Mouse (Mus musculus): Measurements from ENCODE around the gene Apex1. TPM values are rescaled to one million over a fixed set of nuclear protein-coding genes. Genes with fewer than 3 reads are reported as not detected.

Gene Apex1
- total RNA-seq (2023), result 10 to 100 TPM; 16.0 to 20.1 TPM

GRCm38 (mm10) chr14:50924281-50925064 is at the start of gene Apex1, which contains the start of gene Osgep:
Gene Apex1 (plus strand): TSS chr14:50924968.
Gene Osgep (minus strand): TSS chr14:50924893.

GRCm38 (mm10) chr14:50897374-50897765 is 27.4 kb upstream of the Apex1 start, which contains the start of gene Klhl33:
Gene Klhl33 (minus strand): TSS chr14:50897507.

GRCm38 (mm10) chr14:50930754-50931492 is 6.2 kb downstream of the Apex1 start, which contains the start of the genes Pip4p1 and Pnp:
Gene Pip4p1 (minus strand): TSS chr14:50930856.
Gene Pnp (plus strand): TSS chr14:50931082.

GRCm38 (mm10) chr14:50943932-50944667 is 19.3 kb downstream of the Apex1 start, which contains the start of gene Gm49342:
Gene Gm49342 (plus strand): TSS chr14:50944517.

GRCm38 (mm10) chr14:50955942-50956508 is 31.3 kb downstream of the Apex1 start, which contains the start of gene Pnp2:
Gene Pnp2 (plus strand): TSS chr14:50955992.

Other genes with a start within 250 kb of the Apex1 start
- not detected for gene Olfr747, start 231.8 kb upstream of the Apex1 start, total RNA-seq (2023)
- gene Olfr748, start 217.6 kb upstream of the Apex1 start, total RNA-seq (2023), result not detected
- gene Olfr749, start 179.9 kb upstream of the Apex1 start, total RNA-seq (2023), result not detected
- gene Ttc5, start 139.4 kb upstream of the Apex1 start, total RNA-seq (2023), result 10 to 100 TPM; 27.2 to 32.8 TPM
- gene Ccnb1ip1, start 117.2 kb upstream of the Apex1 start, total RNA-seq (2023), result under 1 TPM in 1 of 2 experiments, not detected in 1; 0.26 TPM
- 10 to 100 TPM; 24.4 to 28.5 TPM for gene Parp2, start 117.1 kb upstream of the Apex1 start, total RNA-seq (2023)
- gene Tep1, start 54.4 kb upstream of the Apex1 start, total RNA-seq (2023), result 10 to 100 TPM; 49.5 to 58.5 TPM
- under 1 TPM; 0.13 to 0.33 TPM for gene Klhl33, start 27.5 kb upstream of the Apex1 start, total RNA-seq (2023)
- gene Osgep, start 75 bp upstream of the Apex1 start, total RNA-seq (2023), result 10 to 100 TPM; 22.8 to 27.0 TPM
- gene Pip4p1, start 5.9 kb downstream of the Apex1 start, total RNA-seq (2023), result 10 to 100 TPM; 53.6 to 56.3 TPM
- gene Pnp, start 6.1 kb downstream of the Apex1 start, total RNA-seq (2023), result 100 to 1,000 TPM in 1 of 2 experiments, 10 to 100 TPM in 1; 77.0 to 104 TPM
- 10 to 100 TPM; 91.1 to 96.2 TPM for gene Gm49342, start 19.5 kb downstream of the Apex1 start, total RNA-seq (2023)
- gene Pnp2, start 31.0 kb downstream of the Apex1 start, total RNA-seq (2023), result 10 to 100 TPM in 1 of 2 experiments, 1 to 10 TPM in 1; 9.1 to 11.8 TPM
- gene Rnase10, start 82.8 kb downstream of the Apex1 start, total RNA-seq (2023), result not detected
- gene Rnase9, start 116.9 kb downstream of the Apex1 start, total RNA-seq (2023), result not detected
- not detected for gene Rnase11, start 125.2 kb downstream of the Apex1 start, total RNA-seq (2023)
- gene Rnase12, start 132.7 kb downstream of the Apex1 start, total RNA-seq (2023), result 1 to 10 TPM; 1.7 to 2.0 TPM
- not detected for gene Olfr750, start 149.5 kb downstream of the Apex1 start, total RNA-seq (2023)
- 1 to 10 TPM; 5.1 to 5.8 TPM for gene Rnase4, start 166.1 kb downstream of the Apex1 start, total RNA-seq (2023)
- 1 to 10 TPM; 3.5 to 5.6 TPM for gene Ang, start 166.2 kb downstream of the Apex1 start, total RNA-seq (2023)
- gene Eddm3b, start 189.5 kb downstream of the Apex1 start, total RNA-seq (2023), result not detected
- 10 to 100 TPM; 42.5 to 44.9 TPM for gene Rnase6, start 198.9 kb downstream of the Apex1 start, total RNA-seq (2023)
- gene Rnase1, start 221.8 kb downstream of the Apex1 start, total RNA-seq (2023), result not detected
- 1 to 10 TPM; 2.5 to 2.7 TPM for gene Rnase2b, start 237.3 kb downstream of the Apex1 start, total RNA-seq (2023)

Data from neutrophil, adult 83 days (primary cell).